Comparison of ENCODE assay signal across 22 mouse cellular contexts in genomic region chr10:104043569-104043968, GRCm38 (mm10).
DNase-seq lines count a peak whose midpoint lies in the region; ATAC-seq and TF ChIP-seq lines count a peak whose summit lies in the region.
"Had no signal": no experiment of that assay in that cellular context is flagged by ENCODE, and none has a peak within 500 bp of the region (broad histone marks: within the 10 kb centered on the region; RNA-seq: fewer than 3 reads in every experiment).

No protein-coding gene starts in this region.

- ATAC-seq in embryonic facial prominence, embryonic 11.5 days (replicated peaks; ENCODE audit: insufficient number of reproducible peaks, low FRiP score, low TSS enrichment, low read depth): no peak
- peak; percentile 31; the same call in 1 of the 2 replicates for ATAC-seq in liver, postnatal 0 days
- ATAC-seq in liver, embryonic 11.5 days (replicated peaks; ENCODE audit: low FRiP score): no peak
- ATAC-seq in erythroid progenitor cell, adult 5-6 weeks (replicated peaks; ENCODE audit: low FRiP score, poor library complexity, severe bottlenecking): peak; percentile 75
- no peak for ATAC-seq in hindbrain, embryonic 14.5 days (ENCODE audit: low FRiP score)
- ATAC-seq: forebrain, embryonic 15.5 days had no signal

- H3K27me3 ChIP-seq in embryonic facial prominence, embryonic 11.5 days (ENCODE audit: control insufficient read depth, insufficient read depth, low read length): no peaks in the 10 kb centered on the region
- H3K27me3 ChIP-seq in embryonic facial prominence, embryonic 10.5 days (replicated peaks; ENCODE audit: low read depth, poor library complexity, severe bottlenecking): no peaks in the 10 kb centered on the region
- no peaks in the 10 kb centered on the region for H3K27me3 ChIP-seq in liver, postnatal 0 days (ENCODE audit: insufficient read depth, low read length)
- H3K27me3 ChIP-seq in liver, embryonic 11.5 days (replicated peaks; ENCODE audit: control insufficient read depth, insufficient read depth, low read length): no peaks in the 10 kb centered on the region
- no peaks in the 10 kb centered on the region for H3K27me3 ChIP-seq in hindbrain, embryonic 14.5 days (ENCODE audit: control insufficient read depth, insufficient read depth, low read length)
- no peaks in the 10 kb centered on the region for H3K27me3 ChIP-seq in limb, embryonic 10.5 days (ENCODE audit: low read depth, poor library complexity, severe bottlenecking)
- H3K27me3 ChIP-seq: forebrain, embryonic 12.5 days; forebrain, embryonic 15.5 days; heart, embryonic 13.5 days; hindbrain, embryonic 15.5 days had no signal

- peak; percentile 8 for DNase-seq in embryonic facial prominence, embryonic 11.5 days (ENCODE audit: low spot score)
- DNase-seq in embryonic facial prominence, embryonic 10.5 days (ENCODE audit: low spot score): no peak
- DNase-seq in liver, postnatal 0 days: no peak
- DNase-seq in liver, embryonic 11.5 days (ENCODE audit: low spot score): no peak
- DNase-seq in left cerebral cortex, adult 9 months (ENCODE audit: low spot score in 2 of 2): no peak
- no peak for DNase-seq in hindbrain, embryonic 14.5 days (ENCODE audit: low spot score)
- DNase-seq in limb, embryonic 10.5 days (ENCODE audit: low spot score): no peak
- DNase-seq: adrenal gland, adult 2 months; adrenal gland, postnatal 14 days; cerebellum, adult 11 months; cerebellum, adult 8-10 months; cerebellum, postnatal 10 days; gastrocnemius, postnatal 25 days; heart, adult 18-20 months; heart, postnatal 14 days; heart, postnatal 4 days had no signal

- H3K4me2 ChIP-seq in embryonic facial prominence, embryonic 11.5 days (ENCODE audit: low read depth, low read length): no peak overlapping the region
- no peak overlapping the region for H3K4me2 ChIP-seq in liver, postnatal 0 days (ENCODE audit: low read depth, low read length)
- no peak overlapping the region for H3K4me2 ChIP-seq in liver, embryonic 11.5 days
- no peak overlapping the region for H3K4me2 ChIP-seq in hindbrain, embryonic 14.5 days (replicated peaks)
- H3K4me2 ChIP-seq: forebrain, embryonic 12.5 days; forebrain, embryonic 15.5 days; heart, embryonic 13.5 days; hindbrain, embryonic 15.5 days had no signal

- WGBS in embryonic facial prominence, embryonic 11.5 days: 64% methylated on average over 1 of the region's 1 CpGs
- WGBS in embryonic facial prominence, embryonic 10.5 days: 77% methylated on average over 1 of the region's 1 CpGs
- 67% methylated on average over 1 of the region's 1 CpGs for WGBS in liver, postnatal 0 days (ENCODE audit: insufficient replicate concordance)
- WGBS in liver, embryonic 11.5 days: 78% methylated on average over 1 of the region's 1 CpGs
- WGBS in hindbrain, embryonic 14.5 days: 89% methylated on average over 1 of the region's 1 CpGs
- 71% methylated on average over 1 of the region's 1 CpGs for WGBS in limb, embryonic 10.5 days

- H3K9ac ChIP-seq in embryonic facial prominence, embryonic 11.5 days (replicated peaks; ENCODE audit: low read length): no peak overlapping the region
- H3K9ac ChIP-seq in liver, postnatal 0 days (replicated peaks): no peak overlapping the region
- H3K9ac ChIP-seq in liver, embryonic 11.5 days (ENCODE audit: low read depth, low read length): no peak overlapping the region
- H3K9ac ChIP-seq in hindbrain, embryonic 14.5 days: no peak overlapping the region
- H3K9ac ChIP-seq: forebrain, embryonic 12.5 days; forebrain, embryonic 15.5 days; heart, embryonic 13.5 days; hindbrain, embryonic 15.5 days had no signal

- H3K27ac ChIP-seq in embryonic facial prominence, embryonic 11.5 days (replicated peaks; ENCODE audit: low read depth, low read length): no peak overlapping the region
- H3K27ac ChIP-seq in embryonic facial prominence, embryonic 10.5 days (replicated peaks): no peak overlapping the region
- H3K27ac ChIP-seq in liver, postnatal 0 days (ENCODE audit: low read depth): no peak overlapping the region
- H3K27ac ChIP-seq in liver, embryonic 11.5 days (ENCODE audit: low read depth, low read length): no peak overlapping the region
- no peak overlapping the region for H3K27ac ChIP-seq in hindbrain, embryonic 14.5 days
- no peak overlapping the region for H3K27ac ChIP-seq in limb, embryonic 10.5 days
- H3K27ac ChIP-seq: forebrain, embryonic 12.5 days; forebrain, embryonic 15.5 days; heart, embryonic 10.5 days; heart, embryonic 13.5 days; hindbrain, embryonic 15.5 days had no signal

- no peak for TF ChIP-seq CTCF in liver, postnatal 0 days (IDR thresholded peaks at IDR 0.05; ENCODE audit: low read depth)

- H3K4me1 ChIP-seq in embryonic facial prominence, embryonic 11.5 days (ENCODE audit: control insufficient read depth, insufficient read depth, low read length): no peaks in the 10 kb centered on the region
- no peaks in the 10 kb centered on the region for H3K4me1 ChIP-seq in embryonic facial prominence, embryonic 10.5 days
- H3K4me1 ChIP-seq in liver, postnatal 0 days (ENCODE audit: insufficient read depth): no peaks in the 10 kb centered on the region
- no peaks in the 10 kb centered on the region for H3K4me1 ChIP-seq in liver, embryonic 11.5 days (replicated peaks; ENCODE audit: control insufficient read depth, insufficient read depth, low read length)
- no peaks in the 10 kb centered on the region for H3K4me1 ChIP-seq in hindbrain, embryonic 14.5 days (replicated peaks; ENCODE audit: control insufficient read depth, insufficient read depth, low read length)
- H3K4me1 ChIP-seq in limb, embryonic 10.5 days: no peaks in the 10 kb centered on the region
- H3K4me1 ChIP-seq: forebrain, embryonic 12.5 days; forebrain, embryonic 15.5 days; heart, embryonic 10.5 days; heart, embryonic 13.5 days; hindbrain, embryonic 15.5 days had no signal

- H3K36me3 ChIP-seq in embryonic facial prominence, embryonic 11.5 days (replicated peaks; ENCODE audit: control insufficient read depth, insufficient read depth, low read depth, low read length): no peaks in the 10 kb centered on the region
- no peaks in the 10 kb centered on the region for H3K36me3 ChIP-seq in embryonic facial prominence, embryonic 10.5 days (replicated peaks)
- H3K36me3 ChIP-seq in liver, postnatal 0 days (replicated peaks; ENCODE audit: insufficient read depth, low read length): no peaks in the 10 kb centered on the region
- H3K36me3 ChIP-seq in liver, embryonic 11.5 days (ENCODE audit: control insufficient read depth, insufficient read depth, low read length): no peaks in the 10 kb centered on the region
- no peaks in the 10 kb centered on the region for H3K36me3 ChIP-seq in hindbrain, embryonic 14.5 days (replicated peaks; ENCODE audit: control insufficient read depth, insufficient read depth)
- H3K36me3 ChIP-seq in limb, embryonic 10.5 days: no peaks in the 10 kb centered on the region
- H3K36me3 ChIP-seq: forebrain, embryonic 12.5 days; forebrain, embryonic 15.5 days; heart, embryonic 10.5 days; heart, embryonic 13.5 days; hindbrain, embryonic 15.5 days had no signal

- H3K4me3 ChIP-seq in embryonic facial prominence, embryonic 11.5 days (ENCODE audit: low read depth, low read length): no peak overlapping the region
- H3K4me3 ChIP-seq in embryonic facial prominence, embryonic 10.5 days: no peak overlapping the region
- no peak overlapping the region for H3K4me3 ChIP-seq in liver, postnatal 0 days (ENCODE audit: low read depth, low read length)
- no peak overlapping the region for H3K4me3 ChIP-seq in liver, embryonic 11.5 days (ENCODE audit: low read depth, low read length)
- H3K4me3 ChIP-seq in hindbrain, embryonic 14.5 days (replicated peaks; ENCODE audit: low read length): no peak overlapping the region
- no peak overlapping the region for H3K4me3 ChIP-seq in limb, embryonic 10.5 days
- H3K4me3 ChIP-seq: forebrain, embryonic 12.5 days; forebrain, embryonic 15.5 days; heart, embryonic 10.5 days; heart, embryonic 13.5 days; hindbrain, embryonic 15.5 days had no signal

- TF ChIP-seq EP300 in liver, postnatal 0 days (IDR thresholded peaks at IDR 0.05; ENCODE audit: low read depth): peak; percentile 92

- H3K9me3 ChIP-seq in embryonic facial prominence, embryonic 11.5 days (replicated peaks; ENCODE audit: control insufficient read depth, low read length): no peaks in the 10 kb centered on the region
- no peaks in the 10 kb centered on the region for H3K9me3 ChIP-seq in embryonic facial prominence, embryonic 10.5 days
- H3K9me3 ChIP-seq in liver, postnatal 0 days (ENCODE audit: low read length): no peaks in the 10 kb centered on the region
- H3K9me3 ChIP-seq in liver, embryonic 11.5 days (ENCODE audit: control insufficient read depth, low read length): no peaks in the 10 kb centered on the region
- H3K9me3 ChIP-seq in hindbrain, embryonic 14.5 days (ENCODE audit: control insufficient read depth, low read length): no peaks in the 10 kb centered on the region
- H3K9me3 ChIP-seq in limb, embryonic 10.5 days (replicated peaks): no peaks in the 10 kb centered on the region
- H3K9me3 ChIP-seq: forebrain, embryonic 12.5 days; forebrain, embryonic 15.5 days; heart, embryonic 10.5 days had no signal

Comparison
In these comparisons a context has a peak if more than half of its experiments do, and no peak if none do; other contexts are left out.
1. ATAC-seq: peak in liver, postnatal 0 days (single experiment) and erythroid progenitor cell, adult 5-6 weeks (single experiment); none in embryonic facial prominence, embryonic 11.5 days (single experiment), liver, embryonic 11.5 days (single experiment) and hindbrain, embryonic 14.5 days (single experiment).